Mouse (Mus musculus): ENCODE results near the gene Fcho1.

DNA sequence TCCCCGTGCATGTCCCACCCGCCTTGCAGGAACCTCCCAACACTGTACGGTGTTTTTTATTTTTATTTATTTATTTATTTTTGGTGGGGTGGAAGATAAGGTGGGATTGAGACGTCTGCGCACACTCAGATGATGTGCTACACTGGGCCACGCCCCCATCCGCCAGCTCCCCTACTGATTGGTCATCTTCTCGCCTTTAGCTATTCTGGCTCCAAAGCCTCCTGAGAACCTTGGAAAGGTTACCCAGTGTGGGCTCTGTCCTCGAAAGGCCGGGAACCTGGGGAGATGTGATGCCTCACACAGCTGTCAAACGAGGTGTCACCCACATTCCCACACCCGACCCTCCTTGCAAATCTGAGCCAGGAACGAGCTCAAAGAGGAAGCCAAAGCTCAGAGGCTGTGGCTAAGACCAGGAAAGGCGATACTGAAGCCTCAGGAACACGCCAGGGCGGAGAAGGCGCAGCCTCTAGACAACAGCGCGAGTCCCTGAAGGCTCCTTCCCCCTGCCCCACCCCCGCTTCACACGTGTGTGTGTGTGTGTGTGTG is 2.8 kb upstream of the Fcho1 start:
- no peak for TF ChIP-seq CTCF (IDR thresholded peaks at IDR 0.05; ENCODE audit: low read depth, low read length)
- no peak for TF ChIP-seq POLR2A (IDR thresholded peaks at IDR 0.05; ENCODE audit: insufficient read depth, low read length)
- TF ChIP-seq EP300 (IDR thresholded peaks at IDR 0.05; ENCODE audit: insufficient read depth, low read depth, low read length): no peak

Measured in ES-Bruce4 (cell line).